Mouse (Mus musculus) E14TG2a.4 (cell line): ENCODE results near the gene Nrxn1.

Source experiments
- H3K27me3 ChIP-seq: 2 replicates; pipeline ENCODE4 v1.6.1; 2014; ENCODE audit warnings: low read length, control low read depth; ENCODE audit not compliant: insufficient read depth
- H3K36me3 ChIP-seq: 2 replicates; pipeline ENCODE4 v1.6.1; 2014; ENCODE audit warnings: low read length, control low read depth; ENCODE audit not compliant: insufficient read depth
- H3K4me1 ChIP-seq: replicated peaks from 2 replicates; pipeline ENCODE4 v1.6.1; 2014; ENCODE audit warnings: low read depth, low read length, control low read depth
- H3K4me3 ChIP-seq: replicated peaks from 2 replicates; pipeline ENCODE4 v1.5.1; 2014; ENCODE audit warnings: mild to moderate bottlenecking, low read length
- H3K9me3 ChIP-seq: 2 replicates; pipeline ENCODE4 v1.6.1; 2014; ENCODE audit warnings: low read length, control low read depth
- CTCF ChIP-seq: conservative IDR thresholded peaks from 2 replicates; pipeline ENCODE4 v1.5.1; 2014; ENCODE audit warnings: low read length
- NANOG ChIP-seq: IDR thresholded peaks from 2 replicates; pipeline ENCODE4 v1.6.1; 2014; ENCODE audit warnings: borderline replicate concordance, low read length, mixed read lengths
- POU5F1 ChIP-seq: IDR thresholded peaks from 2 replicates; pipeline ENCODE4 v1.6.1; 2014; ENCODE audit warnings: low read length, borderline replicate concordance

Gene Nrxn1

GRCm38 (mm10) chr17:91093042-91093080, at the start of gene Nrxn1:
Gene Nrxn1 (minus strand): TSS chr17:91093071.
- Histone ChIP-seq H3K4me1 (peaks cover 8% of the 10 kb centered on the region), H3K9me3 (no peaks in the 10 kb centered on the region), H3K36me3 (no peaks in the 10 kb centered on the region), H3K4me3 (peak within 1 kb of the TSS; percentile 70), H3K27me3 (peaks cover 38% of the 10 kb centered on the region)
- TF ChIP-seq POU5F1 (no peak), CTCF (no peak)

GRCm38 (mm10) chr17:91136859-91137258, 44.0 kb upstream of the Nrxn1 start:
- H3K36me3 ChIP-seq: no peaks in the 10 kb centered on the region
- no peaks in the 10 kb centered on the region for H3K4me1 ChIP-seq
- no peaks in the 10 kb centered on the region for H3K27me3 ChIP-seq
- no peaks in the 10 kb centered on the region for H3K9me3 ChIP-seq
- no peak overlapping the region for H3K4me3 ChIP-seq
- no peak for TF ChIP-seq NANOG
- TF ChIP-seq POU5F1: no peak
- TF ChIP-seq CTCF: no peak

- H3K27me3 ChIP-seq: no peaks in the 10 kb centered on the region
- no peaks in the 10 kb centered on the region for H3K4me1 ChIP-seq
- no peaks in the 10 kb centered on the region for H3K9me3 ChIP-seq
- TF ChIP-seq POU5F1 (no peak), CTCF (no peak), NANOG (no peak)
- H3K4me3 ChIP-seq: no peak overlapping the region
- H3K36me3 ChIP-seq: no peaks in the 10 kb centered on the region
Observed at GRCm38 (mm10) chr17:91112880-91113628, 20.2 kb upstream of the Nrxn1 start.

- Histone ChIP-seq H3K4me3 (no peak overlapping the region), H3K9me3 (no peaks in the 10 kb centered on the region), H3K4me1 (no peaks in the 10 kb centered on the region), H3K36me3 (no peaks in the 10 kb centered on the region), H3K27me3 (no peaks in the 10 kb centered on the region)
- TF ChIP-seq NANOG: no peak
- no peak for TF ChIP-seq POU5F1
- TF ChIP-seq CTCF: no peak
Observed at GRCm38 (mm10) chr17:91112085-91112484, 19.2 kb upstream of the Nrxn1 start.

GRCm38 (mm10) chr17:91093081-91093875, 407 bp upstream of the Nrxn1 start:
- TF ChIP-seq POU5F1 (no peak), NANOG (no peak), CTCF (no peak)
- H3K4me1 ChIP-seq: peaks cover 8% of the 10 kb centered on the region
- H3K27me3 ChIP-seq: peaks cover 34% of the 10 kb centered on the region
- H3K4me3 ChIP-seq: peak overlapping the region; percentile 70; the same call in 1 of the 2 replicates
- no peaks in the 10 kb centered on the region for H3K36me3 ChIP-seq
- no peaks in the 10 kb centered on the region for H3K9me3 ChIP-seq

- Histone ChIP-seq H3K36me3 (no peaks in the 10 kb centered on the region), H3K27me3 (peaks cover 41% of the 10 kb centered on the region), H3K9me3 (peaks cover 1% of the 10 kb centered on the region; the same call in 1 of the 2 replicates), H3K4me3 (peak overlapping the region; percentile 70), H3K4me1 (peaks cover 8% of the 10 kb centered on the region)
- TF ChIP-seq POU5F1 (no peak), NANOG (no peak), CTCF (no peak)
Observed at GRCm38 (mm10) chr17:91092421-91093041, 340 bp downstream of the Nrxn1 start.

GRCm38 (mm10) chr17:91090631-91091030, 2.2 kb downstream of the Nrxn1 start:
- Histone ChIP-seq H3K27me3 (peaks cover 47% of the 10 kb centered on the region), H3K9me3 (peaks cover 4% of the 10 kb centered on the region; the same call in 1 of the 2 replicates), H3K4me1 (peaks cover 8% of the 10 kb centered on the region), H3K36me3 (no peaks in the 10 kb centered on the region), H3K4me3 (no peak overlapping the region)
- TF ChIP-seq POU5F1 (no peak), NANOG (no peak), CTCF (no peak)

- TF ChIP-seq NANOG: no peak
- TF ChIP-seq POU5F1: no peak
- no peak for TF ChIP-seq CTCF
- Histone ChIP-seq H3K4me3 (peak overlapping the region; percentile 69), H3K9me3 (peaks cover 4% of the 10 kb centered on the region; the same call in 1 of the 2 replicates), H3K27me3 (peaks cover 45% of the 10 kb centered on the region), H3K36me3 (no peaks in the 10 kb centered on the region), H3K4me1 (peaks cover 8% of the 10 kb centered on the region)
Observed at GRCm38 (mm10) chr17:91088991-91089390, 3.9 kb downstream of the Nrxn1 start.

- Histone ChIP-seq H3K27me3 (peaks cover 40% of the 10 kb centered on the region), H3K36me3 (no peaks in the 10 kb centered on the region), H3K4me1 (peaks cover 3% of the 10 kb centered on the region), H3K4me3 (peak overlapping the region; percentile 69), H3K9me3 (peaks cover 4% of the 10 kb centered on the region; the same call in 1 of the 2 replicates)
- TF ChIP-seq NANOG (no peak), CTCF (no peak), POU5F1 (no peak)
Observed at GRCm38 (mm10) chr17:91088037-91088715, 4.7 kb downstream of the Nrxn1 start.
